Mouse (Mus musculus): Measurements from ENCODE around the gene Lrrc8a.

Gene Lrrc8a

GRCm38 (mm10) chr2:30261921-30262839, 24.7 kb downstream of the Lrrc8a start:
- DNase-seq (ENCODE audit: low spot score in 2 of 2) = no peak

GRCm38 (mm10) chr2:30262840-30263441, 25.4 kb downstream of the Lrrc8a start:
- DNase-seq (ENCODE audit: low spot score in 2 of 2) = no peak

GRCm38 (mm10) chr2:30263811-30264210, 26.3 kb downstream of the Lrrc8a start:
- no peak for DNase-seq (ENCODE audit: low spot score in 2 of 2)

GRCm38 (mm10) chr2:30264671-30265519, 27.4 kb downstream of the Lrrc8a start:
- no peak for DNase-seq (ENCODE audit: low spot score in 2 of 2)

- peak in 1 of 2 experiments; percentile 61 for DNase-seq (ENCODE audit: low spot score in 2 of 2)
These were observed 28.3 kb downstream of the Lrrc8a start, which contains the start of gene Phyhd1 for GRCm38 (mm10) chr2:30265767-30266253. Phyhd1 (plus strand) TSS chr2:30266203.

- peak; percentile 72 to 79 for DNase-seq (ENCODE audit: low spot score in 2 of 2)
These were observed 29.0 kb downstream of the Lrrc8a start for GRCm38 (mm10) chr2:30266392-30266941.

GRCm38 (mm10) chr2:30267466-30267865, 30.0 kb downstream of the Lrrc8a start:
- no peak for DNase-seq (ENCODE audit: low spot score in 2 of 2)

GRCm38 (mm10) chr2:30268371-30268770, 30.9 kb downstream of the Lrrc8a start:
- DNase-seq (ENCODE audit: low spot score in 2 of 2) = no peak

- no peak for DNase-seq (ENCODE audit: low spot score in 2 of 2)
These were observed 31.9 kb downstream of the Lrrc8a start for GRCm38 (mm10) chr2:30269241-30269990.

- DNase-seq (ENCODE audit: low spot score in 2 of 2) = peak in 1 of 2 experiments; percentile 58
These were observed 32.6 kb downstream of the Lrrc8a start for GRCm38 (mm10) chr2:30270134-30270533.

GRCm38 (mm10) chr2:30280743-30281142, 43.2 kb downstream of the Lrrc8a start, which contains the start of gene Gm28038:
Gm28038 (plus strand) TSS chr2:30281043.
- DNase-seq (ENCODE audit: low spot score in 2 of 2) = no peak

GRCm38 (mm10) chr2:30281651-30282050, 44.1 kb downstream of the Lrrc8a start:
- DNase-seq (ENCODE audit: low spot score in 2 of 2) = no peak

- no peak for DNase-seq (ENCODE audit: low spot score in 2 of 2)
These were observed 45.7 kb downstream of the Lrrc8a start for GRCm38 (mm10) chr2:30283193-30283592.

- no peak for DNase-seq (ENCODE audit: low spot score in 2 of 2)
These were observed 47.5 kb downstream of the Lrrc8a start for GRCm38 (mm10) chr2:30285004-30285403.

GRCm38 (mm10) chr2:30285416-30286181, 48.1 kb downstream of the Lrrc8a start:
- no peak for DNase-seq (ENCODE audit: low spot score in 2 of 2)

GRCm38 (mm10) chr2:30286192-30287026, 48.9 kb downstream of the Lrrc8a start, which contains the start of the genes Dolk and Nup188:
Dolk (minus strand) TSS chr2:30286334.
Nup188 (plus strand) TSS chr2:30286397.
- DNase-seq (ENCODE audit: low spot score in 2 of 2) = peak; percentile 94 to 99

- DNase-seq (ENCODE audit: low spot score in 2 of 2) = no peak
These were observed 49.5 kb downstream of the Lrrc8a start for GRCm38 (mm10) chr2:30287027-30287373.

- DNase-seq (ENCODE audit: low spot score in 2 of 2) = no peak
These were observed 62.0 kb downstream of the Lrrc8a start for GRCm38 (mm10) chr2:30299525-30299924.

- no peak for DNase-seq (ENCODE audit: low spot score in 2 of 2)
These were observed 62.5 kb downstream of the Lrrc8a start for GRCm38 (mm10) chr2:30299966-30300365.

Data from urinary bladder, postnatal 4 days (tissue).